Mouse (Mus musculus) heart, postnatal 0 days (tissue): ENCODE measurements at regions not wholly inside any gene's neighbourhood (a gene's known extent, or its start where the extent isn't known, plus 50 kb on each side); places are given as distances from the start of the nearest gene placed in this dataset.
A peak's percentile ranks its signal among the peaks of the same experiment; 100 is the strongest.

Experiments
- ATAC-seq: fragments of 200-750 bp; cut with Nextera tagmentation; 2 replicates; pipeline ENCODE4 v1.8.0; 2017; ENCODE audit warnings: low read depth, moderate number of reproducible peaks, moderate library complexity; ENCODE audit not compliant: insufficient read depth
- DNase-seq: peaks from one replicate; pipeline ENCODE4 v3.0.0-alpha.2; 2016; ENCODE audit warnings: low spot score
- H3K27ac ChIP-seq: fragments of 300-500 bp; sonication (generic); 2 replicates; pipeline ENCODE4 v1.5.1; 2014; ENCODE audit warnings: low read depth, mild to moderate bottlenecking
- H3K27me3 ChIP-seq: fragments of 300-500 bp; sonication (generic); 2 replicates; pipeline ENCODE4 v1.6.1; 2014; ENCODE audit warnings: low read length, mixed read lengths; ENCODE audit not compliant: control insufficient read depth, insufficient read depth
- H3K36me3 ChIP-seq: fragments of 300-500 bp; sonication (generic); replicated peaks from 2 replicates; pipeline ENCODE4 v1.6.1; 2014; ENCODE audit warnings: low read length, mixed read lengths; ENCODE audit not compliant: control insufficient read depth, insufficient read depth
- H3K4me1 ChIP-seq: fragments of 300-500 bp; sonication (generic); 2 replicates; pipeline ENCODE4 v1.6.1; 2014; ENCODE audit warnings: antibody characterized with exemption; ENCODE audit not compliant: control insufficient read depth, insufficient read depth
- H3K4me2 ChIP-seq: fragments of 300-500 bp; sonication (generic); 2 replicates; pipeline ENCODE4 v1.6.1; 2014; ENCODE audit warnings: low read depth, mild to moderate bottlenecking, low read length, moderate library complexity
- H3K4me3 ChIP-seq: fragments of 300-500 bp; sonication (generic); 2 replicates; pipeline ENCODE4 v1.5.1; 2014; ENCODE audit warnings: low read depth, low read length
- H3K9ac ChIP-seq: fragments of 300-500 bp; sonication (generic); replicated peaks from 2 replicates; pipeline ENCODE4 v1.6.1; 2014; ENCODE audit warnings: low read depth, low read length, mixed read lengths
- H3K9me3 ChIP-seq: fragments of 300-500 bp; sonication (generic); replicated peaks from 2 replicates; pipeline ENCODE4 v1.6.1; 2016; ENCODE audit warnings: low read length; ENCODE audit not compliant: control insufficient read depth
- CTCF ChIP-seq: IDR thresholded peaks from 2 replicates; pipeline ENCODE4 v1.5.1; 2016; ENCODE audit warnings: antibody characterized with exemption, control low read depth, low read depth
- EP300 ChIP-seq: IDR thresholded peaks from 2 replicates; pipeline ENCODE4 v1.6.1; 2016; ENCODE audit warnings: antibody characterized with exemption, low read depth
- WGBS: fragments of 180-500 bp; shearing (Covaris S2); extraction: QIAGEN DNeasy Blood & Tissue Kit; methylation state at CpG from one replicate; pipeline ENCODE4 v1.1.7; 2014; 5-methylcytosine and 5-hydroxymethylcytosine counted together

- no peak overlapping the region for H3K27ac ChIP-seq
- H3K4me2 ChIP-seq, result no peak overlapping the region
- no peaks in the 10 kb centered on the region for H3K4me1 ChIP-seq
- no peaks in the 10 kb centered on the region for H3K9me3 ChIP-seq
- no peak for ATAC-seq
- DNase-seq, result no peak
- H3K4me3 ChIP-seq, result no peak overlapping the region
- no peak for TF ChIP-seq CTCF
- no peak for TF ChIP-seq EP300
- H3K36me3 ChIP-seq, result no peaks in the 10 kb centered on the region
- no peaks in the 10 kb centered on the region for H3K27me3 ChIP-seq
- WGBS, result 52% methylated on average over 3 of the region's 3 CpGs
- H3K9ac ChIP-seq, result no peak overlapping the region
These were observed 296.6 kb downstream of the Dmac1 start for GRCm38 (mm10) chr4:74981491-74981890.

- H3K36me3 ChIP-seq, result no peaks in the 10 kb centered on the region
- no peaks in the 10 kb centered on the region for H3K9me3 ChIP-seq
- DNase-seq, result no peak
- no peaks in the 10 kb centered on the region for H3K4me1 ChIP-seq
- TF ChIP-seq CTCF (peak; percentile 40), EP300 (no peak)
- H3K27ac ChIP-seq, result no peak overlapping the region
- no peak overlapping the region for H3K4me3 ChIP-seq
- no peak overlapping the region for H3K9ac ChIP-seq
- H3K27me3 ChIP-seq, result no peaks in the 10 kb centered on the region
- ATAC-seq, result no peak
- 85% methylated on average over 1 of the region's 1 CpGs for WGBS
- no peak overlapping the region for H3K4me2 ChIP-seq
These were observed 306.0 kb downstream of the Dmac1 start for GRCm38 (mm10) chr4:74972143-74972542.
